Mouse (Mus musculus) heart, embryonic 16.5 days (tissue): ENCODE data around the gene Agap1. TPM values are rescaled to one million over a fixed set of nuclear protein-coding genes. Genes with fewer than 3 reads are reported as not detected.

Source experiments
- ATAC-seq: fragments of 200-750 bp; cut with Nextera tagmentation; replicated peaks from 2 replicates; pipeline ENCODE4 v1.8.0; 2017; ENCODE audit warnings: moderate number of reproducible peaks; ENCODE audit not compliant: insufficient read depth, low FRiP score; ENCODE audit errors: extremely low read depth
- H3K27ac ChIP-seq: fragments of 300-500 bp; sonication (generic); 2 replicates; pipeline ENCODE4 v1.5.1; 2014; ENCODE audit warnings: mild to moderate bottlenecking, low read length, control low read depth, moderate library complexity
- H3K27me3 ChIP-seq: fragments of 300-500 bp; sonication (generic); 2 replicates; pipeline ENCODE4 v1.6.1; 2014; ENCODE audit warnings: low read length, mixed read lengths; ENCODE audit not compliant: control insufficient read depth, insufficient read depth
- H3K36me3 ChIP-seq: fragments of 300-500 bp; sonication (generic); 2 replicates; pipeline ENCODE4 v1.6.1; 2014; ENCODE audit not compliant: control insufficient read depth, insufficient read depth
- H3K4me1 ChIP-seq: fragments of 300-500 bp; sonication (generic); 2 replicates; pipeline ENCODE4 v1.6.1; 2014; ENCODE audit warnings: low read length, mixed read lengths; ENCODE audit not compliant: control insufficient read depth, insufficient read depth
- H3K4me2 ChIP-seq: fragments of 300-500 bp; sonication (generic); 2 replicates; pipeline ENCODE4 v1.6.1; 2014; ENCODE audit warnings: low read depth, mild to moderate bottlenecking, control low read depth, low read length
- H3K4me3 ChIP-seq: fragments of 300-500 bp; sonication (generic); 2 replicates; pipeline ENCODE4 v1.5.1; 2014; ENCODE audit warnings: mild to moderate bottlenecking, control low read depth, low read length
- H3K9ac ChIP-seq: fragments of 300-500 bp; sonication (generic); 2 replicates; pipeline ENCODE4 v1.6.1; 2014; ENCODE audit warnings: low read length, control low read depth
- H3K9me3 ChIP-seq: fragments of 300-500 bp; sonication (generic); replicated peaks from 2 replicates; pipeline ENCODE4 v1.6.1; 2016; ENCODE audit warnings: low read length; ENCODE audit not compliant: control insufficient read depth
- WGBS: fragments of 180-500 bp; shearing (Covaris S2); extraction: QIAGEN DNeasy Blood & Tissue Kit; methylation state at CpG from one replicate; pipeline ENCODE4 v1.1.7; 2014; 5-methylcytosine and 5-hydroxymethylcytosine counted together
- polyA plus RNA-seq: library from polyadenylated mRNA; unstranded; fragments of >200 nt; fragmentation: Nextera tagmentation; extraction: Ambion mirVana; gene quantifications from 2 replicates; pipeline ENCODE4 v1.2.1, GENCODE M21; 2015

The Agap1 gene
- polyA plus RNA-seq, 1 experiment from 2014 or later = 6.2 TPM

DNA sequence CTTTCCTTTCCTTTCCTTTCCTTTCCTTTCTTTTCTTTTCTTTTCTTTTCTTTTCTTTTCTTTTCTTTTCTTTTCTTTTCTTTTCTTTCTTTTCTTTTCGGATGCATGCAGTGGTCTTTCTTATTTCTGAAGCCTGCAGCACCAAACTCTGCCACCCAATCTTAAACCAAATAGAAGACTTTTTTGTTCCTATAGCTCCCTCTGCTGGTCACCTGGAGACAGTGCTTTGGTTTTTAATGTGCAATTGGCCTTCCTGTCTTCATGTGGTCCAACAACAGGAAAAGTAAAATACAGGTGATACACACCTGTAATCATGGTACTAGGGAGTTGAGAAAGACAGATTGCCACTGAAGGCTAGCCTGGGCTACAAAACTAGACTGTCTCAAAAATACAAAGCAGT, 177.1 kb downstream of the Agap1 start:
- no peak for ATAC-seq
- Histone ChIP-seq H3K27ac (no peak overlapping the region), H3K4me3 (no peak overlapping the region), H3K9ac (no peak overlapping the region), H3K9me3 (no peaks in the 10 kb centered on the region), H3K4me2 (no peak overlapping the region), H3K27me3 (no peaks in the 10 kb centered on the region), H3K36me3 (peaks cover 5% of the 10 kb centered on the region), H3K4me1 (peaks cover 8% of the 10 kb centered on the region)
- 15% methylated on average over 1 of the region's 1 CpGs for WGBS

DNA sequence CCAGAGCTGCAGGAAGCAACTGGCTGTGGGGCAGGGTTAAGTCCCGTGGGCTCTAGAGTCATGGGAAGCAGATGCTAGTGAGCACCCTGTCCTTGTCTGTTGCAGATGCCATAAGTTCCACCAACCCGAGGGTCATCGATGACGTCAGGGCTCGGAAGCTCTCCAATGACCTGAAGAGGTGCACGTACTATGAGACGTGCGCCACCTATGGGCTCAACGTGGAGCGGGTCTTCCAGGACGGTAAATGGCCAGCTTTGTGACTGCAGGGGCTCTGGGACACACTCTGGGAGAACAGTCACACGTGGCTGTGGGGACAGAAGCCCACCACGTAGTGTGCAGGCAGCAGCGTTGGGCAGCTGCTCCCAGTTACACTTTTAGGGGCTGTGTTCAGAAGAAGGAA, 179.4 kb downstream of the Agap1 start:
- Histone ChIP-seq H3K36me3 (peaks cover 5% of the 10 kb centered on the region), H3K4me1 (peaks cover 12% of the 10 kb centered on the region), H3K27me3 (no peaks in the 10 kb centered on the region), H3K4me2 (no peak overlapping the region), H3K9ac (no peak overlapping the region), H3K27ac (no peak overlapping the region), H3K4me3 (no peak overlapping the region), H3K9me3 (no peaks in the 10 kb centered on the region)
- ATAC-seq = no peak
- 74% methylated on average over 14 of the region's 14 CpGs for WGBS

DNA sequence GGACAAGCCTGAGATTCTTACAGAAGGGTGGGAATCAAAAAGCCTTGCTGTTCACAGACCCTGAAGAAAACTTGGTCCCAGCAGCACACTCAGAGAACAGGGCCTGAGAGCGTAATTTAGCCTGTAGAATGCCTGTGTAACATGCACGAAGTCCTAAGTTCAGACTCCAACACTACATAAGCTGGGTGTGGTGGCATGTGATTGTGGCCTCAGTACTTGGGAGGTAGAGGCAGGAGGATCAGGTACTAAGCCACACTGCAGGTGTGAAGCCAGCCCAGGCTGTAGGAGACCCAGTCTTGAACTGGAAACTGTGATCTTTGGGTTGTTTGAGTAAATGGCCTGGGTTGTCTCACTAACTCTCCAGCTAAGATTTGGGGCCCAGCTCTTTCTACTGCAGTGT, 180.5 kb downstream of the Agap1 start:
- peaks cover 5% of the 10 kb centered on the region for H3K36me3 ChIP-seq
- no peak overlapping the region for H3K9ac ChIP-seq
- WGBS = 93% methylated on average over 2 of the region's 2 CpGs
- H3K4me2 ChIP-seq = no peak overlapping the region
- H3K27ac ChIP-seq = no peak overlapping the region
- no peak for ATAC-seq
- peaks cover 12% of the 10 kb centered on the region for H3K4me1 ChIP-seq
- no peak overlapping the region for H3K4me3 ChIP-seq
- no peaks in the 10 kb centered on the region for H3K27me3 ChIP-seq
- no peaks in the 10 kb centered on the region for H3K9me3 ChIP-seq

DNA sequence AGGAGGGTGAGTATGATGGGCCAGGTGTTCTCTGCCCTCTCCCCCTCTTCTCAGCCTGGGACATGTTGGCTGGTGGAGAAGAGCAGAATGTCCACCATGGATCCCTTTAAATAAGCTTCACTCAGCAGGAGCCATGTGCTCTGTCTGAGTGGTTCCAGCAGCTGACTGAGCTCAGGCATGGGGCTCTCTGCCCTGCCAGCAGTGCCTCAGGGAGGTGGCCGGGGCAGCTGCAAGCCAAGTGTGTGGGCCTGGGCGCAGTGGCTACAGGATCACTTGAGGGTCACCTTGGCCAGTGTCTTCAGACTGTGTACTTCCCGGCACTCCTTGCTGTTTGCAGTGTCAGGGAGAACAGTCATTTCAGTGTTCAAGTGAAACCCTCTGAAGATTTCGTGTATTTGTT, 183.1 kb downstream of the Agap1 start:
- 81% methylated on average over 4 of the region's 4 CpGs for WGBS
- Histone ChIP-seq H3K27ac (peak overlapping the region; percentile 23; the same call in 1 of the 2 replicates), H3K36me3 (peaks cover 5% of the 10 kb centered on the region), H3K4me2 (no peak overlapping the region), H3K4me1 (peaks cover 10% of the 10 kb centered on the region), H3K9me3 (no peaks in the 10 kb centered on the region), H3K9ac (no peak overlapping the region), H3K4me3 (no peak overlapping the region), H3K27me3 (no peaks in the 10 kb centered on the region)
- no peak for ATAC-seq

DNA sequence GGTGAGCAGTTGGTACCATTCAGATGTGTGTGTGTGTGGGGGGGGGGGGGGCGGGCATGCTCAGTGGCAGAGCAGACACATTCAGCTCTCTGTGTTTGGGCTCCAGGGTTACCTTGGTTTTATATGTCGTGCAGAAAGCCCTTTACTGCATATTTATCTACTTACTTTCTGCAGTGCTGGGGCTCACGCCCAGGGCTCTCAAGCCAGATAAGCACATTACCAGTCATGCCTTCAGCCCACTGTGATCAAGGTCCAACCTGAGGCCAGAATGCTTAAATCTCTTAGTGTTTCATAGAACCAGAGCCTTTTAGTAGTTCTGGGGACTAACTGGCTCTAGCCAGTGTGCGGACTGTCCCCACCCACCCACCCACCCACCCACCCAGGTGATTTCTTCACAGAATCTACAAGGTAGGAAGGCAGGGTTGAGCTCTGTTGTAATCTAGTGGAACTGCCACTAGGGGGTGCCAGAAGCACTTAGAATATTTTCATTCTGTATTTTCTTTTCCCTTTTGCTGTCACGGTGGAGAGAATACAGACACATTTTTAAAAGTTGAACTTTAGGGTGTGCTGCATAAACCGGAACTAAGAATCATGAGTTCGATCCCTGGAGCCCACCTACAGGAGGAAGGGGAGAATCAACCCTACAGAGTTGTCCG, 189.0 kb downstream of the Agap1 start:
- H3K9ac ChIP-seq = no peak overlapping the region
- 0 out of 2 replicates have a peak overlapping the region, but pooled peaks have one; percentile 5 for H3K4me3 ChIP-seq
- 0 out of 2 replicates have a peak, but pooled peaks have one; percentile 7 for ATAC-seq
- H3K4me1 ChIP-seq = peaks cover 5% of the 10 kb centered on the region; the same call in 1 of the 2 replicates
- H3K27ac ChIP-seq = peak overlapping the region; percentile 47
- H3K36me3 ChIP-seq = no peaks in the 10 kb centered on the region
- 49% methylated on average over 8 of the region's 8 CpGs for WGBS
- no peaks in the 10 kb centered on the region for H3K27me3 ChIP-seq
- H3K4me2 ChIP-seq = peak overlapping the region; percentile 48
- H3K9me3 ChIP-seq = no peaks in the 10 kb centered on the region

DNA sequence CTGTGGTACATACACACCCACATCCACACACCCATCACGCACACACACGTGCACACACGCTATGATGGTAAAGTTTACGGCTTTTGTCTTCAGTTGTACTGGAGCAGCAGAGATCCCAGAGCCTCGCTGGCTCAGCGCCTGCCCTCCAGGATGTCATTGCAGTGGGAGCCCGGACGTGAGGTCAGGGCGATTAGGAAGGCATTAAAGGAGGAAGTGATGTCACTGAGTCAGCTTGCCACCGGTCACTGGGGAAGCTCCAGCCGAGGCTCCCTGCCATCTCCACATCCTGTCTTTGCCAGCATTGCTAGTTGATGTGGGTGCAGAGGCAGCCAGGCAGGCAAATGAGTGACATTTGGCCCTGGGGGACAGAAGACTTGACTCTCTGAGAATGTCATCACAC, 189.5 kb downstream of the Agap1 start:
- peak; percentile 59; the same call in 1 of the 2 replicates for ATAC-seq
- H3K9me3 ChIP-seq = no peaks in the 10 kb centered on the region
- H3K27ac ChIP-seq = peak overlapping the region; percentile 47
- peaks cover 5% of the 10 kb centered on the region; the same call in 1 of the 2 replicates for H3K4me1 ChIP-seq
- H3K9ac ChIP-seq = no peak overlapping the region
- WGBS = 45% methylated on average over 11 of the region's 11 CpGs
- 0 out of 2 replicates have a peak overlapping the region, but pooled peaks have one; percentile 5 for H3K4me3 ChIP-seq
- no peaks in the 10 kb centered on the region for H3K27me3 ChIP-seq
- H3K36me3 ChIP-seq = no peaks in the 10 kb centered on the region
- H3K4me2 ChIP-seq = peak overlapping the region; percentile 48

DNA sequence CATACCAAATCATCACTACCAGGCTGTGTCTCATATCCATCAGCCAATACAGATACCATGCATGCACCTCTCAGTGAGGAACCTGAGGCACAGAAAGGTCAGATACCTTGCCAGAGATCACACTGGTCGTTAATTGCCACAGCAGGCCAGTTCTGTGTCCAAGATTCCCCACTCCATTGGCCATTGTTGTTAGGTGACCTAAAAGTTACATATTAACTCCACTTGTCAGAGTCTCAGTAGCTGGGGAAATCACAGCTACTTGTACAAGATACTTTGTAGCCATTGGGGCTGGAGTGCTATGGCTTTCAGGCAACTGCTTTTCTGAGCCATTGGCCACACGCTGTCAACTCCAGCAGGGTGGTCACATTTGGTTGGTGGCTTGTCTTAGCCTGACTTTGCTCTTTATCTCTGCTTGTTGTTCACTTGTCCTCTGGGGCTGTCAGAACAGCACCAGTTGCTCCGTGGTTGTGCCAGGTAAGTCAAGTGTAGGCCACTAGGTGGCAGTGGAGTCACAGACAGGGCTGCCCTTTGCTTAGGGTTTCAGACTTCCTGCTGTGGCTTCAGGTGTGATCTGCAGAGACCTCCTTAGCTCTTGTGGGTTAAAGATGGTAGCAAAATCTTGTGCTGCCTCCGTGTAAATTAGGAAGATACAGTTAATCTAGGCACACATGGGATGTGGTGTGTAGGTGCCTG, 191.9 kb downstream of the Agap1 start:
- Histone ChIP-seq H3K9ac (no peak overlapping the region), H3K4me3 (no peak overlapping the region), H3K4me2 (no peak overlapping the region), H3K36me3 (no peaks in the 10 kb centered on the region), H3K27ac (no peak overlapping the region), H3K4me1 (peaks cover 5% of the 10 kb centered on the region; the same call in 1 of the 2 replicates), H3K9me3 (no peaks in the 10 kb centered on the region), H3K27me3 (no peaks in the 10 kb centered on the region)
- ATAC-seq = peak; percentile 70; the same call in 1 of the 2 replicates
- WGBS = 25% methylated on average over 4 of the region's 4 CpGs

DNA sequence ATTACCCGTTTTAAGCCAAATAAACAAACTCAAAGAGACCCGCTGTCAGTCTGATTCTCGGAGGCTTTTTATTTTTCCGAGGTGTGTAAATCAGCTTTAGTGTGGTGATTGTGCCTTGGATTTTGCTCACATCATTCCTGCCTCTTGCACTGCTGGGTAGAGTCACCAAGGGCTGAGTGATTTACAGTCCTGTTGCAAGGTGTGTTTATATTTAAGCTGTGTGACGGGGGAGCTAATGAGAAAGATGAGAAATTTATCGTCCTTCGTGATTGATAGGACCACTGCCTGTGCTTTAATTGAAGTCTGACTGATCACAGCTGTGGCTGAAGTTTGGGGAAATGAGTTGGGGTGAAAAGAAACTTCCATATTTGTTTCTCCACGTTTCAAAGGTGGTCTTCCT, 192.9 kb downstream of the Agap1 start:
- H3K36me3 ChIP-seq = no peaks in the 10 kb centered on the region
- WGBS = 80% methylated on average over 8 of the region's 8 CpGs
- H3K4me3 ChIP-seq = no peak overlapping the region
- no peaks in the 10 kb centered on the region for H3K27me3 ChIP-seq
- no peak overlapping the region for H3K4me2 ChIP-seq
- no peaks in the 10 kb centered on the region for H3K9me3 ChIP-seq
- no peak overlapping the region for H3K9ac ChIP-seq
- no peak overlapping the region for H3K27ac ChIP-seq
- no peak for ATAC-seq
- H3K4me1 ChIP-seq = peaks cover 5% of the 10 kb centered on the region; the same call in 1 of the 2 replicates

DNA sequence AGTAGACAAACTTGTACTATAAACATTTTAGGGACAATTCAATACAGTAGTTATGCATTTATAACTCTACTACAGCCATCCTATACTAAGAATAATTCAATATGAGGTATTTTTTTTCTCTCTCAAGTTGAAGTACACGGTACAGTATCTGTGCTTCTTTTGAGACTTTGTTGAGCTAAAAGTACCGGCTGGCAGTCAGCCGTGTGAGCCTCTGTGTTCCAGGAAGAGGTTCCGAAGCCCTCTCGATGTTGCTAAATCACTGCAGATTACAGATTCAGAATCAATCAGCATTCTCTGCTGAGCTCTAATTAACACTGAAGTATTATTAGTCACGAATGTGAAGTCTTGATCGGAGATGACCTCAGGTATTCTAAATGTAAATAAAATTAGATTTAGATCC, 196.0 kb downstream of the Agap1 start:
- Histone ChIP-seq H3K9ac (no peak overlapping the region), H3K4me3 (no peak overlapping the region), H3K36me3 (no peaks in the 10 kb centered on the region), H3K27ac (no peak overlapping the region), H3K27me3 (no peaks in the 10 kb centered on the region), H3K4me2 (no peak overlapping the region), H3K4me1 (no peaks in the 10 kb centered on the region), H3K9me3 (no peaks in the 10 kb centered on the region)
- no peak for ATAC-seq
- WGBS = 85% methylated on average over 7 of the region's 7 CpGs
